Mouse (Mus musculus) thymus, adult 2 months (tissue): ENCODE results near the gene Pkp1.

ENCODE experiments used
- CTCF ChIP-seq: fragments of 200-500 bp; IDR thresholded peaks from 2 replicates; pipeline ENCODE4 v1.5.1; 2012; ENCODE audit warnings: mild to moderate bottlenecking, control low read depth, low read length, moderate library complexity, borderline replicate concordance; ENCODE audit not compliant: control insufficient read depth, poor library complexity, insufficient read depth; ENCODE audit errors: extremely low read depth
- POLR2A ChIP-seq: fragments of 200-500 bp; IDR thresholded peaks from 2 replicates; pipeline ENCODE4 v1.6.1; 2012; ENCODE audit warnings: mild to moderate bottlenecking, low read length, control low read depth, moderate library complexity; ENCODE audit not compliant: control insufficient read depth, poor library complexity, insufficient read depth; ENCODE audit errors: extremely low read depth

DNA sequence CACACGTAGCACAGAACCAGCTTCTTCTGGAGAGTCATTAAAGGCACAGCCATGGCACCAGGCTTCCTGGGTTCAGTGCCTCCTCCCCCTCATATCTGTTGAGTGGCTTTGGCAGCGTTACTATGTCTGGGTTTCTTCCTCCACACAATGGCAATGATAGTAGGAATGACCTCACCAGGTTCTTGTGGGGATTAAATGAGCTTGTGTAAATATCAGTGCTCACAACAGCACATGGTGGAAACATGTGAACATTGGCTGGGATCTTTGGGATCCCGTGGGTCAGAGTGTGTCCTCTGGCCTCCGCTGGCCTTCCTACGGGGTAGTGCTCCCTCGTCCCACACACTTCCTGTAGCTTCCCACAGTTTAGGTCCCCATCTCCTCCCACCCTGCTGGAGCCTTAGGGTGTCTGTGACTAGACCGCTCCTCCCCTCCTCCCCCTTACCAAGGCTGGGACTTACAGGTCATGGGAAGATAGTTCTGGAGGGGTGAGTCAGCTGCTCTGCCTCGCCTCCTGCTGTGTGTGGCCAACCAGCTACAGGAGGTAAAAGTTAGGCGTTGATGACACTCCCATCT lies 56.9 kb downstream of the Pkp1 start:
- TF ChIP-seq CTCF = no peak
- no peak for TF ChIP-seq POLR2A
